Mouse (Mus musculus): ENCODE measurements at regions not wholly inside any gene's neighbourhood (a gene's known extent, or its start where the extent isn't known, plus 50 kb on each side); places are given as distances from the start of the nearest gene placed in this dataset.
A peak's percentile ranks its signal among the peaks of the same experiment; 100 is the strongest.

GRCm38 (mm10) chr9:92882251-92882832 is 340.3 kb downstream of the Plod2 start:
- Histone ChIP-seq H3K9me3 (ENCODE audit: control insufficient read depth, low read length) (no peaks in the 10 kb centered on the region), H3K27ac (replicated peaks; ENCODE audit: low read depth, low read length) (no peak overlapping the region), H3K27me3 (replicated peaks; ENCODE audit: control insufficient read depth, insufficient read depth, low read length) (no peaks in the 10 kb centered on the region), H3K36me3 (ENCODE audit: control insufficient read depth, insufficient read depth, low read length) (no peaks in the 10 kb centered on the region), H3K4me3 (ENCODE audit: low read depth, low read length) (no peak overlapping the region), H3K4me2 (ENCODE audit: low read depth, low read length) (no peak overlapping the region), H3K9ac (ENCODE audit: low read depth, low read length) (no peak overlapping the region), H3K4me1 (ENCODE audit: control insufficient read depth, insufficient read depth, low read length) (no peaks in the 10 kb centered on the region)
- ATAC-seq (ENCODE audit: low read depth): no peak
- 50% methylated on average over 3 of the region's 3 CpGs for WGBS
- DNase-seq (ENCODE audit: low spot score): no peak

DNA sequence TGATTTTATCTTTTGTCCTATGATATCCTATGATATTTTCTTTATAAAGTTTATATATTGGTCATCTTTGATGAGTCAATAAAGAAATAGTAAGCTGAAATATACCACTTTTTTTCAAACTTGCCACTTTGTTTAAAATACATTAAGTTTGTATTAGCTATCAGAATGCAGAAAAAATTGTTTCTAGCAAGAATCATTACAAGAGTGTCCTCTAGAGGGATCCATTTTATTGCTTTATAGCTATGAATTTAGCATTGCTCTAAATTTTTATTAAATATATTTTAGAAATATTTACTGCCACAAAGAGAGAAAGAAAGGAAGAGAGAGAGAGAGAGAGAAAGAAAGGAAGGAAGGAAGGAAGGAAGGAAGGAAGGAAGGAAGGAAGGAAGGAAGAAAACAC is 348.0 kb downstream of the Plod2 start:
- ATAC-seq (ENCODE audit: low read depth): no peak

GRCm38 (mm10) chr9:92899733-92900132 is 357.7 kb downstream of the Plod2 start:
- WGBS: 81% methylated on average over 4 of the region's 4 CpGs
- ATAC-seq (ENCODE audit: low read depth): no peak
- Histone ChIP-seq H3K9me3 (ENCODE audit: control insufficient read depth, low read length) (no peaks in the 10 kb centered on the region), H3K27me3 (replicated peaks; ENCODE audit: control insufficient read depth, insufficient read depth, low read length) (no peaks in the 10 kb centered on the region), H3K4me2 (ENCODE audit: low read depth, low read length) (no peak overlapping the region), H3K27ac (replicated peaks; ENCODE audit: low read depth, low read length) (no peak overlapping the region), H3K4me1 (ENCODE audit: control insufficient read depth, insufficient read depth, low read length) (no peaks in the 10 kb centered on the region), H3K9ac (ENCODE audit: low read depth, low read length) (no peak overlapping the region), H3K4me3 (ENCODE audit: low read depth, low read length) (no peak overlapping the region), H3K36me3 (ENCODE audit: control insufficient read depth, insufficient read depth, low read length) (no peaks in the 10 kb centered on the region)
- no peak for DNase-seq (ENCODE audit: low spot score)

More for the DNA sequence above, 348.0 kb downstream of the Plod2 start:
- Histone ChIP-seq H3K9ac (ENCODE audit: low read depth, low read length) (no peak overlapping the region), H3K9me3 (ENCODE audit: control insufficient read depth, low read length) (no peaks in the 10 kb centered on the region), H3K27ac (replicated peaks; ENCODE audit: low read depth, low read length) (no peak overlapping the region), H3K4me3 (ENCODE audit: low read depth, low read length) (no peak overlapping the region), H3K4me2 (ENCODE audit: low read depth, low read length) (no peak overlapping the region), H3K36me3 (ENCODE audit: control insufficient read depth, insufficient read depth, low read length) (no peaks in the 10 kb centered on the region), H3K27me3 (replicated peaks; ENCODE audit: control insufficient read depth, insufficient read depth, low read length) (no peaks in the 10 kb centered on the region), H3K4me1 (ENCODE audit: control insufficient read depth, insufficient read depth, low read length) (no peaks in the 10 kb centered on the region)
- no peak for DNase-seq (ENCODE audit: low spot score)

GRCm38 (mm10) chr9:92907102-92907501 is 365.1 kb downstream of the Plod2 start:
- Histone ChIP-seq H3K27me3 (replicated peaks; ENCODE audit: control insufficient read depth, insufficient read depth, low read length) (no peaks in the 10 kb centered on the region), H3K9me3 (ENCODE audit: control insufficient read depth, low read length) (no peaks in the 10 kb centered on the region), H3K9ac (ENCODE audit: low read depth, low read length) (no peak overlapping the region), H3K4me2 (ENCODE audit: low read depth, low read length) (no peak overlapping the region), H3K27ac (replicated peaks; ENCODE audit: low read depth, low read length) (no peak overlapping the region), H3K36me3 (ENCODE audit: control insufficient read depth, insufficient read depth, low read length) (no peaks in the 10 kb centered on the region), H3K4me3 (ENCODE audit: low read depth, low read length) (no peak overlapping the region), H3K4me1 (ENCODE audit: control insufficient read depth, insufficient read depth, low read length) (no peaks in the 10 kb centered on the region)
- DNase-seq (ENCODE audit: low spot score) (no peak), ATAC-seq (ENCODE audit: low read depth) (no peak)

GRCm38 (mm10) chr9:92919396-92919795 is 377.4 kb downstream of the Plod2 start:
- H3K9ac ChIP-seq (ENCODE audit: low read depth, low read length): no peak overlapping the region
- no peak overlapping the region for H3K4me3 ChIP-seq (ENCODE audit: low read depth, low read length)
- peak; percentile 53; the same call in 1 of the 2 replicates for ATAC-seq (ENCODE audit: low read depth)
- no peaks in the 10 kb centered on the region; the same call in 1 of the 2 replicates for H3K27me3 ChIP-seq (replicated peaks; ENCODE audit: control insufficient read depth, insufficient read depth, low read length)
- H3K4me2 ChIP-seq (ENCODE audit: low read depth, low read length): no peak overlapping the region
- no peaks in the 10 kb centered on the region for H3K36me3 ChIP-seq (ENCODE audit: control insufficient read depth, insufficient read depth, low read length)
- no peak overlapping the region for H3K27ac ChIP-seq (replicated peaks; ENCODE audit: low read depth, low read length)
- H3K9me3 ChIP-seq (ENCODE audit: control insufficient read depth, low read length): no peaks in the 10 kb centered on the region
- WGBS: 52% methylated on average over 1 of the region's 1 CpGs
- DNase-seq (ENCODE audit: low spot score): peak; percentile 63
- no peaks in the 10 kb centered on the region for H3K4me1 ChIP-seq (ENCODE audit: control insufficient read depth, insufficient read depth, low read length)

DNA sequence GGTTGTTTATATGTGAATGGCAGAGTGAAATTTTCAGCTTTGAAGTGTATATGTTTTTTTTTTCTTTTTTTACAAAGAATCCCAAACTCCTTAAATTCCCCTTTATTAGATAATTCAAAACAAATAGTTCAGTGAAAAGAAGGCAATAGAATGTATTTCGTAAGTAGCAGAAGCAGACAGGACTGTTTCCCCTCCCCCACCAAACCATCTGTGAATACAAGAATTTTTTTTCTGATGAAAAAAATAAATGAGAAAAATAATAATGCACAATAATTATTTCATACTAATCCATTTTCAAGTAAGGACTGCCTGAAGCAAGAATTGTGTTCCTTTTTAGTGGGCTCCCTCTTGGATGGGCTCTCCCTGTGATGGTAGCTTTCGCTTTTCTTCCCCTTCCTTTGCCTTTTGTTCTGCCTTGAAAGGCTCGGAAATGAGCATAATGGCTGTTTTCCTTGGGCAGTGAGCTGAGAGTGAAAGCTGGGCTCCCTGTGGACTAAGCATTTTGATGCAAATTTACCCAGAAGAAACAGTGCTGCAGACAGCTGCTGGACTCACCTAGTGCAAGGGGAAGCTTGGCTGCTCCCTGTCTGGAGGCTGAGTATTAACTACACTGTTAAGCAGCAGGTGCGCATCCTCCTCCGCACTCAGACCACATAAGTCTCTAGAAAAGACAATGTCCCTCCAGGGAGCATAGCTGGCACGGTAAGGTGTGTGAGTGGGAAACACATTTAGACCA is 388.4 kb downstream of the Plod2 start:
- Histone ChIP-seq H3K4me1 (ENCODE audit: control insufficient read depth, insufficient read depth, low read length) (no peaks in the 10 kb centered on the region), H3K9me3 (ENCODE audit: control insufficient read depth, low read length) (peaks cover 23% of the 10 kb centered on the region), H3K4me2 (ENCODE audit: low read depth, low read length) (no peak overlapping the region), H3K27me3 (replicated peaks; ENCODE audit: control insufficient read depth, insufficient read depth, low read length) (no peaks in the 10 kb centered on the region), H3K27ac (replicated peaks; ENCODE audit: low read depth, low read length) (no peak overlapping the region), H3K4me3 (ENCODE audit: low read depth, low read length) (no peak overlapping the region), H3K36me3 (ENCODE audit: control insufficient read depth, insufficient read depth, low read length) (no peaks in the 10 kb centered on the region), H3K9ac (ENCODE audit: low read depth, low read length) (no peak overlapping the region)
- WGBS: 25% methylated on average over 6 of the region's 6 CpGs
- DNase-seq (ENCODE audit: low spot score) (peak; percentile 81), ATAC-seq (ENCODE audit: low read depth) (peak; percentile 91)

- Histone ChIP-seq H3K27me3 (replicated peaks; ENCODE audit: control insufficient read depth, insufficient read depth, low read length) (no peaks in the 10 kb centered on the region), H3K4me2 (ENCODE audit: low read depth, low read length) (no peak overlapping the region), H3K36me3 (ENCODE audit: control insufficient read depth, insufficient read depth, low read length) (no peaks in the 10 kb centered on the region), H3K4me3 (ENCODE audit: low read depth, low read length) (no peak overlapping the region), H3K9ac (ENCODE audit: low read depth, low read length) (no peak overlapping the region), H3K4me1 (ENCODE audit: control insufficient read depth, insufficient read depth, low read length) (no peaks in the 10 kb centered on the region), H3K9me3 (ENCODE audit: control insufficient read depth, low read length) (peaks cover 32% of the 10 kb centered on the region), H3K27ac (replicated peaks; ENCODE audit: low read depth, low read length) (no peak overlapping the region)
- WGBS: 80% methylated on average over 1 of the region's 1 CpGs
- ATAC-seq (ENCODE audit: low read depth) (no peak), DNase-seq (ENCODE audit: low spot score) (no peak)
These were observed 395.8 kb downstream of the Plod2 start for GRCm38 (mm10) chr9:92937802-92938201.

DNA sequence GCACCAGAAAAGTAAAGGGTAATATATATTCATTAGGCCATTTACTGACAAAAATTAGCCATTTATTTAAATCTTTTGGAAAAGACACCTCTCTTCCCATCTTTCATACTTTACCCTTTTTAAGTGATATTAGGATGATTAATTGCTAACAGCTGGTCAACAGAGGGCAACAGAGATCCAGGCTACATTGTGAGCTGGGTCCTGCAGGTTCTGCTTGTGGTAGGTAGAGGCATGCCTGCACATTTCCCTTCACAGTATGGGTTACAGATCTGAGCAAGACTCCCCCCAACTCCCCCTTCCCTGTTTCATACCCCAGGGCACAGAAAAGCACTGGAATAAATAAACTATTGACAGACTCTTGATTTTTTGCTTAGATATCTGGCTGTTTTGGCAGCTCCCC is 408.1 kb downstream of the Plod2 start:
- no peak overlapping the region for H3K9ac ChIP-seq (ENCODE audit: low read depth, low read length)
- no peaks in the 10 kb centered on the region for H3K36me3 ChIP-seq (ENCODE audit: control insufficient read depth, insufficient read depth, low read length)
- ATAC-seq (ENCODE audit: low read depth): no peak
- H3K4me2 ChIP-seq (ENCODE audit: low read depth, low read length): no peak overlapping the region
- no peak overlapping the region for H3K4me3 ChIP-seq (ENCODE audit: low read depth, low read length)
- H3K4me1 ChIP-seq (ENCODE audit: control insufficient read depth, insufficient read depth, low read length): no peaks in the 10 kb centered on the region
- no peaks in the 10 kb centered on the region for H3K9me3 ChIP-seq (ENCODE audit: control insufficient read depth, low read length)
- H3K27me3 ChIP-seq (replicated peaks; ENCODE audit: control insufficient read depth, insufficient read depth, low read length): no peaks in the 10 kb centered on the region
- peak; percentile 23 for DNase-seq (ENCODE audit: low spot score)
- H3K27ac ChIP-seq (replicated peaks; ENCODE audit: low read depth, low read length): no peak overlapping the region

GRCm38 (mm10) chr9:92963275-92963674 is 421.3 kb downstream of the Plod2 start:
- Histone ChIP-seq H3K9me3 (ENCODE audit: control insufficient read depth, low read length) (no peaks in the 10 kb centered on the region), H3K9ac (ENCODE audit: low read depth, low read length) (no peak overlapping the region), H3K36me3 (ENCODE audit: control insufficient read depth, insufficient read depth, low read length) (no peaks in the 10 kb centered on the region), H3K4me3 (ENCODE audit: low read depth, low read length) (no peak overlapping the region), H3K4me2 (ENCODE audit: low read depth, low read length) (no peak overlapping the region), H3K27me3 (replicated peaks; ENCODE audit: control insufficient read depth, insufficient read depth, low read length) (no peaks in the 10 kb centered on the region), H3K4me1 (ENCODE audit: control insufficient read depth, insufficient read depth, low read length) (no peaks in the 10 kb centered on the region), H3K27ac (replicated peaks; ENCODE audit: low read depth, low read length) (no peak overlapping the region)
- 94% methylated on average over 1 of the region's 1 CpGs for WGBS
- ATAC-seq (ENCODE audit: low read depth): no peak
- no peak for DNase-seq (ENCODE audit: low spot score)

Data from embryonic facial prominence, embryonic 14.5 days (tissue).